Mouse (Mus musculus) limb, embryonic 11.5 days (tissue): ENCODE measurements at regions not wholly inside any gene's neighbourhood (a gene's known extent, or its start where the extent isn't known, plus 50 kb on each side); places are given as distances from the start of the nearest gene placed in this dataset.

Source experiments
- ATAC-seq: fragments of 200-750 bp; cut with Nextera tagmentation; 2 replicates; pipeline ENCODE4 v1.8.0; 2017; ENCODE audit warnings: low read depth; ENCODE audit not compliant: insufficient number of reproducible peaks, low FRiP score, low TSS enrichment
- DNase-seq: peaks from one replicate; pipeline ENCODE4 v3.0.0-alpha.2; 2015; ENCODE audit warnings: low spot score
- H3K27ac ChIP-seq: fragments of 300-500 bp; sonication (generic); replicated peaks from 2 replicates; pipeline ENCODE4 v1.5.1; 2014; ENCODE audit warnings: low read depth, mild to moderate bottlenecking, low read length
- H3K27me3 ChIP-seq: fragments of 300-500 bp; sonication (generic); 2 replicates; pipeline ENCODE4 v1.6.1; 2014; ENCODE audit warnings: mild to moderate bottlenecking, low read length, mixed read lengths; ENCODE audit not compliant: control insufficient read depth, insufficient read depth
- H3K36me3 ChIP-seq: fragments of 300-500 bp; sonication (generic); 2 replicates; pipeline ENCODE4 v1.6.1; 2014; ENCODE audit warnings: mild to moderate bottlenecking, low read length, moderate library complexity, mixed read lengths; ENCODE audit not compliant: control insufficient read depth, insufficient read depth
- H3K4me1 ChIP-seq: fragments of 300-500 bp; sonication (generic); 2 replicates; pipeline ENCODE4 v1.6.1; 2014; ENCODE audit warnings: low read length, mixed read lengths; ENCODE audit not compliant: control insufficient read depth, insufficient read depth
- H3K4me2 ChIP-seq: fragments of 300-500 bp; sonication (generic); 2 replicates; pipeline ENCODE4 v1.6.1; 2014; ENCODE audit warnings: low read depth, mild to moderate bottlenecking, moderate library complexity; ENCODE audit not compliant: severe bottlenecking
- H3K4me3 ChIP-seq: fragments of 300-500 bp; sonication (generic); 2 replicates; pipeline ENCODE4 v1.5.1; 2014; ENCODE audit warnings: low read depth, low read length
- H3K9ac ChIP-seq: fragments of 300-500 bp; sonication (generic); 2 replicates; pipeline ENCODE4 v1.6.1; 2014; ENCODE audit warnings: mild to moderate bottlenecking, low read length
- H3K9me3 ChIP-seq: fragments of 300-500 bp; sonication (generic); 2 replicates; pipeline ENCODE4 v1.6.1; 2016; ENCODE audit warnings: low read length; ENCODE audit not compliant: control insufficient read depth
- WGBS: fragments of 180-500 bp; shearing (Covaris S2); extraction: QIAGEN DNeasy Blood & Tissue Kit; methylation state at CpG from one replicate; pipeline ENCODE4 v1.1.7; 2014; 5-methylcytosine and 5-hydroxymethylcytosine counted together

DNA sequence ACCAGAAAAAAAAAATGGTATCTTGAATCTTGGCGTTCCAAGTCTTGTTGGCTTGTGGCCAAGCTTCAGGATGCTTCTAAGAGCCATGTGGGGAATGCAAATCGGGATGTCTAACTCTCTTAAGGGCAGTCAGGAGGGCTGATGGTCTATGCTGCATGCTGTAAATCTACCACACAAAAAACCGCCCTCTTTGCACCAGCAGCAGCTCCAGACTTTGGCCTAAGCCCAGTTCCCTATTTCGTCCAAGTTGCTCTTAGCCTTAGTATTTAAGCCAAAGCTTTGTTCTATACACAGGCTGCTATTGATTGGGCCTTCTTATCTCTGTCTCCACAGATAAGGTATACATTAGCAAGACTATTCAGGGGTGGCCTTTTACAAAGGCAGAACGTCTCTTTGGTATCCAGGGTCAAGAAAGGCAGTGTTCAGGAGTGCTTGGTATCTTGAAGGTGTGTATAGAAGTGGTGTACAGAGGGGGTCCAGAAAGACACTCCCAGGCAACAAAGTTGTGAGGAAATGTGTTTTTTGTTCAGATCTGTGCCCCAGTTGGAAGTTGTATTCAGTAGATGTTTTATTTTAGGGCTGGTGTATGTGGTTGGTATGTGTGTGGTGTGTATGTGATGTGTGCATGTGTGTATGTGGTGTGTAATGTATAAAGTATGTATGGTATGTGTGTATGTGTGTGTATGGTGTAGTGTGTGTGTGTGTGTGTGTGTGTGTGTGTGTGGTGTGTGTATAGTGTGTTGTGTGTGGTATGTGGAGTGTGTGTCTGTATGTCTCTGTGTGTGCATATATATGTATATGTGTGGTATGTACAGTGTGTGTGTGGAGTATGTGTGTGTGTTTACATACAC, 146.9 kb upstream of the Pik3r1 start:
- no peaks in the 10 kb centered on the region for H3K27me3 ChIP-seq
- no peaks in the 10 kb centered on the region for H3K36me3 ChIP-seq
- H3K27ac ChIP-seq = no peak overlapping the region
- H3K4me2 ChIP-seq = no peak overlapping the region
- no peak for ATAC-seq
- 73% methylated on average over 5 of the region's 5 CpGs for WGBS
- no peaks in the 10 kb centered on the region for H3K9me3 ChIP-seq
- H3K9ac ChIP-seq = no peak overlapping the region
- H3K4me1 ChIP-seq = no peaks in the 10 kb centered on the region
- no peak overlapping the region for H3K4me3 ChIP-seq
- DNase-seq = no peak

DNA sequence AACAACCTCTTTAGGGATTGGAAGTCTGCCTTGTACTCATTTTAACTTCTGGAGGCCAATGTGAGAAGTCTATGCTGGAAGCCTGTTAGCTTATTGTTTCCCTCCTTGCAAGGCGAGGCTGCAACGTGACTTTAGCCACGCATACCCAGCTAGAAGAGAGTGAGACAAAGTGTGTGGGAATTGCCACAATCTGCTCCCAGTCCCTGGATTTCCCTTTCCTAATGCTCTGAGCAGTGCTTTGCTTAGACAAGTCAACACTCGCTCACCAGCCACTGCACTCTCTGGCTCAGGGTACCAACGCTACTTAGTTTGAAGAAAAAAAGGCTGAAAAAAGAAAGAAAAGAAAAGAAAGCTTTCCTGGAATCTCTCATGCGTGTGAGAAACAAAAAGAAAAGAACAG, 147.5 kb upstream of the Pik3r1 start:
- H3K9me3 ChIP-seq = no peaks in the 10 kb centered on the region
- H3K4me3 ChIP-seq = no peak overlapping the region
- no peak overlapping the region for H3K27ac ChIP-seq
- H3K27me3 ChIP-seq = no peaks in the 10 kb centered on the region
- no peak overlapping the region for H3K4me2 ChIP-seq
- 79% methylated on average over 6 of the region's 6 CpGs for WGBS
- no peaks in the 10 kb centered on the region for H3K36me3 ChIP-seq
- ATAC-seq = no peak
- no peak overlapping the region for H3K9ac ChIP-seq
- DNase-seq = no peak
- H3K4me1 ChIP-seq = no peaks in the 10 kb centered on the region

DNA sequence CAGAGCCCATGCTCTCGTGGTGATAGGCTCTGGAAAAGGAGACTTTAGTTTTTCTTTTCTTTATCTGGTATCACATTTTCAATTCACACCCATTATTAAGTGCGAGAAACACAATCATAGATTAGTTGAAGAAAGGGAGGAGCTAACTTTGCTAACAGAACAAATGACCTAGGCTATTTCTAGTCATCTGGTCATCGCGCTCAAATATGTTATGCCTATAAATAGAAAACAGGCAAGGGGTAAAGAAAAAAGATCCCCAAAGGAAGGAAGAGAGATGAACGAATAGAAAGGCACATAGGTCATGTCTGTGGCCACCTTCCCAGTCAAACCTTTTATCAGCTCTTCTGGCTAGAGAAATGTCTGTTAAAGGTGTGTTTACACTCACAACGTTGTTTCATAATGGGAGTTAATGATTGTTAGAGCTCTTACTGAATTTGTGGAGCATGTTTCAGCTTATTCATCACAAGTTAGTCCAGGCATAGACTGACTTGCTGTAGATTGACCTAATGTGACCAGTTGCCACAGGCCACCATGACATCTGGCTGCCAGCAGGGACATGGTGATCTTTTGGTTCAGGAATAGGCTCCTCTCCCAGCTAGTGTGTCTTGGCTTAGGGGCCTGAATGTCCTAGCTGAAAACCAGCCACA, 148.1 kb upstream of the Pik3r1 start:
- Histone ChIP-seq H3K4me1 (no peaks in the 10 kb centered on the region), H3K4me3 (no peak overlapping the region), H3K9me3 (no peaks in the 10 kb centered on the region), H3K27me3 (no peaks in the 10 kb centered on the region), H3K9ac (no peak overlapping the region), H3K36me3 (no peaks in the 10 kb centered on the region), H3K27ac (no peak overlapping the region), H3K4me2 (no peak overlapping the region)
- 82% methylated on average over 6 of the region's 6 CpGs for WGBS
- ATAC-seq = no peak
- DNase-seq = no peak

DNA sequence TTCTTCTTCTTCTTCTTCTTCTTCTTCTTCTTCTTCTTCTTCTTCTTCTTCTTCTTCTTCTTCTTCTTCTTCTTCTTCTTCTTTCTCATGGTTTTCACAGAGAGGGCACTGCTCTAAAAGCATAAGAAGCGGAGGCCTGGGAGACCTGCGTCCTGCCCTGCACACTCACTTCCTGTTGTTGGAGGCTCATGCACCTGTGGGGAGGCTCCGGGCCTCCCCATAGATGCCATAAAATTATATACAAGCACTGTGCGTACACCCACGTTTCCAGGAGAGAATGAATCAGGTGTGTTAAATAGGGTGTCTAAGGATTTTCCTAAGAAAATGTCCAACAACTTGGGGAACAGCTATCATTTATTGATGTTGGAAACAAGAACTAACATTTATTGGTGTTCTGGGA, 148.9 kb upstream of the Pik3r1 start:
- H3K9me3 ChIP-seq = no peaks in the 10 kb centered on the region
- no peak overlapping the region for H3K27ac ChIP-seq
- no peak for DNase-seq
- no peak overlapping the region for H3K9ac ChIP-seq
- no peaks in the 10 kb centered on the region for H3K36me3 ChIP-seq
- H3K27me3 ChIP-seq = no peaks in the 10 kb centered on the region
- no peaks in the 10 kb centered on the region for H3K4me1 ChIP-seq
- no peak for ATAC-seq
- WGBS = 63% methylated on average over 5 of the region's 5 CpGs
- H3K4me2 ChIP-seq = no peak overlapping the region
- no peak overlapping the region for H3K4me3 ChIP-seq

- Histone ChIP-seq H3K4me3 (no peak overlapping the region), H3K27me3 (no peaks in the 10 kb centered on the region), H3K36me3 (no peaks in the 10 kb centered on the region), H3K4me1 (no peaks in the 10 kb centered on the region), H3K9ac (no peak overlapping the region), H3K27ac (no peak overlapping the region), H3K4me2 (no peak overlapping the region), H3K9me3 (no peaks in the 10 kb centered on the region)
- no peak for ATAC-seq
- no peak for DNase-seq
- 80% methylated on average over 3 of the region's 3 CpGs for WGBS
Measured at GRCm38 (mm10) chr13:101918185-101918584, 150.2 kb upstream of the Pik3r1 start.

DNA sequence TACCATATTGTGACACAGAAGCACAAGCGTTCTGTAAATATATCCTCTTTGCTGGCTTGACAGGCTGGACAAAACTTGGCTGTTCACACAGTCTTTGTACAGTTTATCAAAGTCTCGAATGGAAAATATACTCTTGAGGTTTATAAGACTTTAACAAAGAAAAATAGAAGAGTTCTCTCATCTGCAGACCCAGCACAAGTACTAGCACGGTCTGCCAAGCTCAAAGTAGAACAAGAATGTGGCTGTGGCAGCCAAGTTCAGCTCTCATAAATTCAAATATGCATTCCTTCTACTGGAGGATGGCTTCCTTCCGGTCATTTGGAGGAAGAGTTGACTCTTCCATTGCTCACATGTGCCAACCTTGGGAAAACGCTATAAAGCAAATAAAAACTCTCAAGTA, 151.2 kb upstream of the Pik3r1 start:
- WGBS = 90% methylated on average over 5 of the region's 5 CpGs
- Histone ChIP-seq H3K4me3 (no peak overlapping the region), H3K9ac (no peak overlapping the region), H3K4me1 (no peaks in the 10 kb centered on the region), H3K27ac (no peak overlapping the region), H3K4me2 (no peak overlapping the region), H3K9me3 (no peaks in the 10 kb centered on the region), H3K36me3 (no peaks in the 10 kb centered on the region), H3K27me3 (no peaks in the 10 kb centered on the region)
- DNase-seq (no peak), ATAC-seq (no peak)

DNA sequence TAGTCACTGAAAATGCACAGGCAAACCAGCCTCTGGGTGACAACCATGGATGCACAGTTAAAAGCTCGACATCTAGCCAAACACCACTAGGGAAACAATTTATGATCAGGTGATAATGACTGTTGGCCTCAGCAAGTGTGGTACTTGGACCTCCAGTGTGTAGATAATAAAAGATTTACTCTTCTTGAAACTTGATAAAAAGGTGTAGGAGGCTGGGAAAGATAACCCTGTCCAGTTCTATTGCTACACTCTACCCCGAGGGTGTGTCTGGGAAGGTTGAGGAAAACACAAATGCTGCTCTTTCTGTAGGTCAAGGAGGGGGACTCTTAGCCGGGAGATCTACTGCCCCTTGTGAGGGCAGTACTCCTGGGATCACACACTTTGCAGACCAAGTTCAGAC, 152.4 kb upstream of the Pik3r1 start:
- whole genome bisulfite sequencing = 76% methylated on average over 3 of the region's 3 CpGs
- H3K4me1 ChIP-seq = no peaks in the 10 kb centered on the region
- H3K9me3 ChIP-seq = no peaks in the 10 kb centered on the region
- no peak overlapping the region for H3K4me2 ChIP-seq
- H3K27me3 ChIP-seq = no peaks in the 10 kb centered on the region
- no peak overlapping the region for H3K9ac ChIP-seq
- H3K4me3 ChIP-seq = no peak overlapping the region
- ATAC-seq = no peak
- H3K27ac ChIP-seq = no peak overlapping the region
- no peak for DNase-seq
- H3K36me3 ChIP-seq = no peaks in the 10 kb centered on the region

- no peak for ATAC-seq
Measured at GRCm38 (mm10) chr13:101924637-101925036, 156.6 kb upstream of the Pik3r1 start.

More at GRCm38 (mm10) chr13:101924637-101925036, 156.6 kb upstream of the Pik3r1 start:
- Histone ChIP-seq H3K4me1 (no peaks in the 10 kb centered on the region), H3K27ac (no peak overlapping the region), H3K9ac (no peak overlapping the region), H3K4me2 (no peak overlapping the region), H3K9me3 (no peaks in the 10 kb centered on the region), H3K27me3 (no peaks in the 10 kb centered on the region), H3K4me3 (no peak overlapping the region), H3K36me3 (no peaks in the 10 kb centered on the region)
- 98% methylated on average over 2 of the region's 2 CpGs for WGBS
- DNase-seq = no peak
